Mouse (Mus musculus) liver, embryonic 13.5 days (tissue): Measurements from ENCODE around the gene Agap1. TPM values are rescaled to one million over a fixed set of nuclear protein-coding genes. Genes with fewer than 3 reads are reported as not detected.

Source experiments
- ATAC-seq: fragments of 200-750 bp; cut with Nextera tagmentation; 2 replicates; pipeline ENCODE4 v1.8.0; 2017; ENCODE audit warnings: low read depth, mild to moderate bottlenecking, moderate number of reproducible peaks, moderate library complexity
- DNase-seq: peaks from one replicate; pipeline ENCODE4 v3.0.0; 2022
- H3K27ac ChIP-seq: fragments of 300-500 bp; sonication (generic); 2 replicates; pipeline ENCODE4 v1.5.1; 2015; ENCODE audit warnings: moderate library complexity, mild to moderate bottlenecking, inconsistent platforms
- H3K27me3 ChIP-seq: fragments of 300-500 bp; sonication (generic); 2 replicates; pipeline ENCODE4 v1.6.1; 2015; ENCODE audit warnings: mild to moderate bottlenecking, inconsistent platforms
- H3K36me3 ChIP-seq: fragments of 300-500 bp; sonication (generic); 2 replicates; pipeline ENCODE4 v1.6.1; 2015; ENCODE audit warnings: mild to moderate bottlenecking, inconsistent platforms
- H3K4me1 ChIP-seq: fragments of 300-500 bp; sonication (generic); replicated peaks from 2 replicates; pipeline ENCODE4 v1.6.1; 2015; ENCODE audit warnings: inconsistent platforms
- H3K4me2 ChIP-seq: fragments of 300-500 bp; sonication (generic); 2 replicates; pipeline ENCODE4 v1.6.1; 2015; ENCODE audit warnings: inconsistent platforms, mild to moderate bottlenecking, moderate library complexity
- H3K4me3 ChIP-seq: fragments of 300-500 bp; sonication (generic); replicated peaks from 2 replicates; pipeline ENCODE4 v1.5.1; 2015; ENCODE audit warnings: mild to moderate bottlenecking, inconsistent platforms
- H3K9ac ChIP-seq: fragments of 300-500 bp; sonication (generic); 2 replicates; pipeline ENCODE4 v1.6.1; 2015; ENCODE audit warnings: mild to moderate bottlenecking, inconsistent platforms
- H3K9me3 ChIP-seq: fragments of 300-500 bp; sonication (generic); replicated peaks from 2 replicates; pipeline ENCODE4 v1.6.1; 2016; ENCODE audit warnings: inconsistent platforms
- WGBS: fragments of 180-500 bp; shearing (Covaris S2); methylation state at CpG from one replicate; pipeline ENCODE4 v1.1.7; 2015; ENCODE audit not compliant: insufficient replicate concordance; 5-methylcytosine and 5-hydroxymethylcytosine counted together
- polyA plus RNA-seq: library from polyadenylated mRNA; unstranded; fragments of >200 nt; fragmentation: Nextera tagmentation; extraction: Ambion mirVana; gene quantifications from 2 replicates; pipeline ENCODE4 v1.2.1, GENCODE M21; 2015

Agap1 gene
- polyA plus RNA-seq, 1 experiment from 2014 or later = 1.2 TPM

- Histone ChIP-seq H3K9me3 (no peaks in the 10 kb centered on the region), H3K27me3 (no peaks in the 10 kb centered on the region), H3K4me2 (no peak overlapping the region), H3K4me1 (no peaks in the 10 kb centered on the region), H3K27ac (no peak overlapping the region), H3K9ac (no peak overlapping the region), H3K4me3 (no peak overlapping the region), H3K36me3 (no peaks in the 10 kb centered on the region)
- WGBS = 57% methylated on average over 12 of the region's 12 CpGs
- ATAC-seq (no peak), DNase-seq (no peak)
Observed at GRCm38 (mm10) chr1:89870134-89870905, 415.7 kb downstream of the Agap1 start.

- Histone ChIP-seq H3K4me2 (no peak overlapping the region), H3K27me3 (no peaks in the 10 kb centered on the region), H3K36me3 (no peaks in the 10 kb centered on the region), H3K4me3 (no peak overlapping the region), H3K27ac (no peak overlapping the region), H3K9ac (no peak overlapping the region), H3K9me3 (no peaks in the 10 kb centered on the region), H3K4me1 (no peaks in the 10 kb centered on the region)
- ATAC-seq = no peak
- DNase-seq = no peak
- 36% methylated on average over 6 of the region's 6 CpGs for WGBS
Observed at GRCm38 (mm10) chr1:89870906-89871211, 416.3 kb downstream of the Agap1 start.

GRCm38 (mm10) chr1:89876346-89877072 is 421.9 kb downstream of the Agap1 start:
- ATAC-seq = no peak
- no peak overlapping the region for H3K4me2 ChIP-seq
- no peaks in the 10 kb centered on the region for H3K4me1 ChIP-seq
- H3K9me3 ChIP-seq = no peaks in the 10 kb centered on the region
- no peak for DNase-seq
- H3K27me3 ChIP-seq = no peaks in the 10 kb centered on the region
- H3K36me3 ChIP-seq = no peaks in the 10 kb centered on the region
- H3K4me3 ChIP-seq = no peak overlapping the region
- H3K9ac ChIP-seq = no peak overlapping the region
- no peak overlapping the region for H3K27ac ChIP-seq
- 20% methylated on average over 5 of the region's 5 CpGs for WGBS

GRCm38 (mm10) chr1:89878496-89878895 is 423.9 kb downstream of the Agap1 start:
- no peak overlapping the region for H3K27ac ChIP-seq
- no peaks in the 10 kb centered on the region for H3K36me3 ChIP-seq
- ATAC-seq (no peak), DNase-seq (no peak)
- H3K27me3 ChIP-seq = no peaks in the 10 kb centered on the region
- no peak overlapping the region for H3K4me2 ChIP-seq
- H3K4me3 ChIP-seq = no peak overlapping the region
- H3K4me1 ChIP-seq = no peaks in the 10 kb centered on the region
- WGBS = 66% methylated on average over 11 of the region's 11 CpGs
- no peak overlapping the region for H3K9ac ChIP-seq
- H3K9me3 ChIP-seq = no peaks in the 10 kb centered on the region

GRCm38 (mm10) chr1:89880193-89880592 is 425.6 kb downstream of the Agap1 start:
- 53% methylated on average over 8 of the region's 8 CpGs for WGBS
- H3K9ac ChIP-seq = no peak overlapping the region
- H3K4me2 ChIP-seq = no peak overlapping the region
- no peaks in the 10 kb centered on the region for H3K9me3 ChIP-seq
- no peaks in the 10 kb centered on the region for H3K36me3 ChIP-seq
- ATAC-seq = no peak
- H3K27ac ChIP-seq = no peak overlapping the region
- no peak for DNase-seq
- no peaks in the 10 kb centered on the region for H3K27me3 ChIP-seq
- no peaks in the 10 kb centered on the region for H3K4me1 ChIP-seq
- no peak overlapping the region for H3K4me3 ChIP-seq

- no peaks in the 10 kb centered on the region for H3K4me1 ChIP-seq
- no peak overlapping the region for H3K4me2 ChIP-seq
- no peak overlapping the region for H3K4me3 ChIP-seq
- no peaks in the 10 kb centered on the region for H3K36me3 ChIP-seq
- no peaks in the 10 kb centered on the region for H3K9me3 ChIP-seq
- no peak overlapping the region for H3K9ac ChIP-seq
- no peak for DNase-seq
- no peaks in the 10 kb centered on the region for H3K27me3 ChIP-seq
- no peak for ATAC-seq
- H3K27ac ChIP-seq = no peak overlapping the region
- WGBS = 73% methylated on average over 10 of the region's 10 CpGs
Observed at GRCm38 (mm10) chr1:89880834-89881233, 426.2 kb downstream of the Agap1 start.

GRCm38 (mm10) chr1:89884335-89884734 is 429.7 kb downstream of the Agap1 start:
- DNase-seq (no peak), ATAC-seq (no peak)
- 70% methylated on average over 8 of the region's 8 CpGs for WGBS
- no peaks in the 10 kb centered on the region for H3K9me3 ChIP-seq
- H3K4me3 ChIP-seq = no peak overlapping the region
- H3K4me2 ChIP-seq = no peak overlapping the region
- H3K4me1 ChIP-seq = no peaks in the 10 kb centered on the region
- H3K27me3 ChIP-seq = no peaks in the 10 kb centered on the region
- no peak overlapping the region for H3K27ac ChIP-seq
- H3K9ac ChIP-seq = no peak overlapping the region
- 0 out of 2 replicates have a peak, but pooled peaks cover 6% of the 10 kb centered on the region for H3K36me3 ChIP-seq

- 0 out of 2 replicates have a peak, but pooled peaks cover 6% of the 10 kb centered on the region for H3K36me3 ChIP-seq
- DNase-seq (no peak), ATAC-seq (no peak)
- no peaks in the 10 kb centered on the region for H3K27me3 ChIP-seq
- 59% methylated on average over 4 of the region's 4 CpGs for WGBS
- no peak overlapping the region for H3K4me3 ChIP-seq
- no peaks in the 10 kb centered on the region for H3K4me1 ChIP-seq
- no peak overlapping the region for H3K27ac ChIP-seq
- no peaks in the 10 kb centered on the region for H3K9me3 ChIP-seq
- no peak overlapping the region for H3K9ac ChIP-seq
- no peak overlapping the region for H3K4me2 ChIP-seq
Observed at GRCm38 (mm10) chr1:89885696-89886095, 431.1 kb downstream of the Agap1 start.

- DNase-seq (no peak), ATAC-seq (no peak)
- Histone ChIP-seq H3K4me2 (no peak overlapping the region), H3K4me1 (peaks cover 6% of the 10 kb centered on the region), H3K4me3 (no peak overlapping the region), H3K36me3 (0 out of 2 replicates have a peak, but pooled peaks cover 6% of the 10 kb centered on the region), H3K27me3 (no peaks in the 10 kb centered on the region), H3K9me3 (no peaks in the 10 kb centered on the region), H3K9ac (no peak overlapping the region), H3K27ac (no peak overlapping the region)
- WGBS = 24% methylated on average over 6 of the region's 6 CpGs
Observed at GRCm38 (mm10) chr1:89891400-89891799, 436.8 kb downstream of the Agap1 start.

- Histone ChIP-seq H3K4me1 (peaks cover 6% of the 10 kb centered on the region), H3K36me3 (0 out of 2 replicates have a peak, but pooled peaks cover 6% of the 10 kb centered on the region), H3K27ac (no peak overlapping the region), H3K4me2 (no peak overlapping the region), H3K9ac (no peak overlapping the region), H3K4me3 (no peak overlapping the region), H3K27me3 (no peaks in the 10 kb centered on the region), H3K9me3 (no peaks in the 10 kb centered on the region)
- no peak for DNase-seq
- no peak for ATAC-seq
- 74% methylated on average over 7 of the region's 7 CpGs for WGBS
Observed at GRCm38 (mm10) chr1:89892281-89892680, 437.7 kb downstream of the Agap1 start.

GRCm38 (mm10) chr1:89895801-89896200 is 441.2 kb downstream of the Agap1 start:
- no peak for DNase-seq
- Histone ChIP-seq H3K4me2 (no peak overlapping the region), H3K27me3 (no peaks in the 10 kb centered on the region), H3K4me1 (peaks cover 6% of the 10 kb centered on the region), H3K36me3 (no peaks in the 10 kb centered on the region), H3K9me3 (no peaks in the 10 kb centered on the region), H3K9ac (no peak overlapping the region), H3K4me3 (no peak overlapping the region), H3K27ac (no peak overlapping the region)
- WGBS = 61% methylated on average over 5 of the region's 5 CpGs
- no peak for ATAC-seq

- peaks cover 6% of the 10 kb centered on the region for H3K4me1 ChIP-seq
- peak overlapping the region; percentile 54 for H3K27ac ChIP-seq
- no peak overlapping the region for H3K4me3 ChIP-seq
- H3K9me3 ChIP-seq = no peaks in the 10 kb centered on the region
- no peaks in the 10 kb centered on the region for H3K27me3 ChIP-seq
- no peaks in the 10 kb centered on the region for H3K36me3 ChIP-seq
- DNase-seq = no peak
- peak; percentile 36; the same call in 1 of the 2 replicates for ATAC-seq
- no peak overlapping the region for H3K9ac ChIP-seq
- 22% methylated on average over 2 of the region's 2 CpGs for WGBS
- no peak overlapping the region for H3K4me2 ChIP-seq
Observed at GRCm38 (mm10) chr1:89899036-89899435, 444.4 kb downstream of the Agap1 start.
